Mouse (Mus musculus): ENCODE data around the gene Klf13.

Klf13 gene

DNA sequence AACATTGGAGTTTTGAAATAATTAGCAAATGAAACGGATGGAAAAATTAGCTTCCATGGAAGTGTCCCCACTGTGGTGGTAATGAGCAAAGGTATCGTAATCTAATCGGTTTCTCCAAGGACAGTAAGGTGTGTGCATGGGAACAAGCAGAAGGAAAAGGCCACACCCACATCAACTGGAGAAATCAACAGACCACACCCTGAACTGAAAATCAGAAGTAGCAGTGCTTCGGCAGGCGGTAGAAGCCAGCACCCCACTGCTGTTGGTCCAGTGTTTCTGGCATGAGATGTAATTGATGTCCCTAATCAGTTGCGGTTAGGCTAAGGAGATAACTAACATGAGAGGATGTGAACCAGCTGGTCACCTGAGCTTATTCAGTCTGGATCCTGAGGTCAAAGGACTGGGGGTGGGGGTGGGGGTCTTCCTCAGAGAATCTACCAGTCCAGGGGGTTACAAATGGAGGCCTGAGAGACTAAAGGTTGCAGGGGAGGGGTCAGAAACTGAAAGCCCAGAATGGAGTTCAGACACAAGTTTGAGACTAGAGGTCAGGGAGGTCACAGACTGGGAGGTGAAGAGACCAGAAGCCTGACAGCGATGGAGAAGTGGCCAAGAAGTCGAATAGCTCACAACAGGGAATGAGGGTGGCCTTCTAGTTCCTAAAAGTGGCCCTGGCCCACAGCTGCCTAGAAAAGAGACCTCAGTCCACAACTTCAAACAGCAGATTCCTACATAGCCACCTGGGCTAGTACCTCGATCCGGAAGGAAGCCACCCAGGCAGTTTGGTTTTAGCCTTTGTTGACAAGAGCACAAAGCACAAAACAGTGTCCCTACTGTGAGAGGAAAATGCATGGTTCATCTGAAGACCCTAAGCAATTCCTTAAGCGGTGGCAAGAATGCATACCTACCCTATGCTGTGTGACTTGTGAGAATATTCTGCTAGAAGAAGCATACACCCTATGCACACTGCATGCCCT lies 9.1 kb upstream of the Klf13 start:
- DNase-seq, result no peak

DNA sequence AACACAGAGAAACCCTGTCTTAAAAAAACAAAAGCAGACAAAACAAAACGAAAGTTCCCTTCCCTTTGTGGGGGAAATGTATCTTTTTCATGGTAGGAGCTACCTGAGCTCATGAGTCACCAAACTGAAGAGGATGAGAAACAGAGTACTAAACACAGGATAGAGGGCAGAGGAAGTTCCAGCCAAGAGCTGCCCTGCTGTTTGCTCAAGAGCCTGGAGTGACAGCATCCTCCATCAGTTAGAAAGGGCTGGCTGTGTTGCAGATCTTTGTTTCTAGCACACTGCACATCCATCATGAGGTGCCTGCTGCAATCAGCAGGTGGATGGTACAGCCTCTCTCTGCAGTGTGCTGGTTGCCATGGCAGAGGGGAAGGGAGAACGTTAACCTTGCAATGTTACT lies 5.2 kb upstream of the Klf13 start:
- DNase-seq, result no peak

DNA sequence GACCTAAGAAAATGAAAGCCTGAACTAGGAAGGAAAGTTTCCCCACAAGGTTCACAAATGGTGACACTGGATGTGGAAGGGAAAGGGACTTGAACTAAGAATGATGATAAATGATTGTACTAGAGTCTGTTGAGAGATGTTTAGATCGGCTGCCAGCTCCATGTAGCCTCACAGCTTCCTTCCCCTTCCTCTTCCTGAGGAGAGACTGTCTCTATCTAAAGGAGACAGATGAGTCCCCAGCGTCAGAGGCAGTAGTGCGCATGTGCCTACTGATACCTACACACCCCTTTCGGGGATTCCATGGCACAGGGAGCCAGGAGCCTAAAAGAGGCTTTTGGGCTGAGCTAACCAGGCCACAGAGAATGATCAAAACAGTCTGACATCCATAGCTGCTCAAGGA lies 2.8 kb upstream of the Klf13 start:
- DNase-seq, result no peak

DNA sequence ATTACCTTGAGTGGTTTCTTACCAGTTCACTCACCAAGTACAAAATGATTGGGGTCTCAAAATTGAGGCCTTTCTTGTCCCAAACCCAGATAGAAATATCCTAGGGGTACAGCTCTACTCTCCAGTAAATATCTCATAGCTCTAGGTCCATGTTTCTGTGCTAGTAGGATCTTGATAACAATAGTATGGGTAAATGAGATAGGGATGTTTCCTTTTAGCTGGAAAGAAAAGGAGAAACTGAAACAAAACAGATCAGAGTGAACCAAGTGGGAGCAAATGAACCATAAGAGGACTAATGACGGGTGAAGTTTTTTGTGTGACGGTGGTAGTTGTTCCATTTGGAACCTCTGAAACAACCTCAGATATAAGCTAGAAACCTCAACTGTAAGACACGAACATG lies 2.3 kb upstream of the Klf13 start:
- DNase-seq, result no peak

DNA sequence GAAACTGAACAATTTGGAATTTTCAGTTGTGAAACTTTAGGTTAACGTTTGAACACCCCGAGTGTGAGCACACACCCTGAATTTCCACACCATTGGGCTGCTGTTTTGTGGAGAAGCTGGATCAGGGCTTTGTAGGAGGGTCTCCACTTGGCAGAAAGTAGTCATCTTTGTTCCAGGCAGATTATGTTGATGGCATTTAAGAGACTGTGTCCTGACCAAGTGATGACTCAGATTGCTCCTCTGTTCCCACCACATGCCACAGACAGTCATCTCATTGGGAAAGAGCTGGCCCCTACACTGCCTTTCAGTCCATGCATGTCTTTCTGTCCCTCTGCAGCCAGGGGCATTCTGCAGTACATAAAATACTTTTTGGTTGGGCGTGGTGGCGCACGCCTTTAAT lies 1.6 kb upstream of the Klf13 start:
- DNase-seq, result no peak

DNA sequence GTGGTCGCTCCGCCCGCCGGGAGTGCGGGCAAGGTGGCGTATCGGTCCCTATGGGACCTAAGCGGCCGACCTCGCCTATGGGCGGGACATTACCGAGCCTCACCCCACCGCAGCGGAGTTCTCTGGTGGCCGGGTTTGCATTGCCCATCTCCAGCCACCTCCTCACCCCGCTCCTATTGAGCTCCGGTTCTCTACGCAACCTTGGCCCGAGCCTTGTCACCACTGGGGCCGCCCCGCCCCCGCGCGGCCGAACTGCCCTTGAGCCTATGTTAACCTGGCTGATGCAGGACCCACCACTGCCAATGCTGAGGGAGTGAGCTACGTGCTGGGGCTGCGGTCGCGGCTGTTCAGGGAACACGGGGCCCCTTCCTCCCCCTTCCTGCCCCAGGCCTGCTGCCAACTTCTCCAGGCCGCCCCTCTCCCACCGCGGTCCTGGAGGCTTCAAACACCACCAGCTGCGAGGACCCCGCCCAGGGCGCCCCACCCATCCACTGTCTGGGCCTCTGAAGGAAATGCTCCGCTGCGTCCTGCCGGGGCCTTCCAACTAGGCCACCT lies 759 bp upstream of the Klf13 start:
- DNase-seq, result peak; percentile 79 to 87

DNA sequence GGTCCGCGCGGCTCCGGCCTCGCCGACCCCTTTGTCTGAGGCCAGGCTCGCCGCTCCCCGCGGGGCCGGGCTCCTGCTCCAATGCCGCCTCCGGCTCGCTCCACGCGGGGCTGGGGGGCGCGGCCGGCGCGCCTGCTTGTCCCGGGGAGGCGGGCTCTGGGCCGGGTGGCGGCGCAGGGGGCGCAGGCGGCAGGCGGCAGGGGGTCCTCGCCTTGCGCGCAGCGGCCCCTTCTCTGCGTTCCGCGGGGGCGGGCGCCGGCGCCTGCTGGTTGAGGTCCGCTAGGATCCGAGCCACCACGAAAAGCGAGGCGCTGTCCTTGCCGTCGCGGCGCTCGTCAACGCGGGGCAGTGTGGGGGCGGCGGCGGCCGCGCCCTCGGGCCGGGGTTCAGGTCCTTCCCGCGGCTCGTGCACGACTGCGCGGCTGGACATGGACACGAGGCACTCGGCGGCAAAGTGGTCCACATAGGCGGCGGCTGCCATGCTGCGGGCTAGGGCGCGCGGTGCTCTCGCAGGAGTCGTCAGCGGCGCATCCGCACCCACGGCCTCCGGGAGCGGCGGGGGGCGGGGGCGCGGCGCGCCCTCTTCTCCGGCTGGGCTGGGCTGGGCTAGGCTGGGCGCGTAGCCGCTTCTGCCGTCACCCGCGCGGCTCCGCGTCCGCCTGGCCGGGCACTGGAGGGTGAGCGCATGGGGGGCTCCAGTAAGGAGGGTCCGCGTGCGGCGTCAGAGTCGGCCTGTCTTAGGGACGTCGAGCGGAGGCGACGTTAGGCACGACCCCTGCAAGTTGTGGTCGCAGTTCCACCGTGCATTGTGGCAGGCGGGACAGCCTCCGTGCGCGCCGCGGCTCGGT lies 425 bp downstream of the Klf13 start:
- peak in 1 of 2 experiments; percentile 88 for DNase-seq

DNA sequence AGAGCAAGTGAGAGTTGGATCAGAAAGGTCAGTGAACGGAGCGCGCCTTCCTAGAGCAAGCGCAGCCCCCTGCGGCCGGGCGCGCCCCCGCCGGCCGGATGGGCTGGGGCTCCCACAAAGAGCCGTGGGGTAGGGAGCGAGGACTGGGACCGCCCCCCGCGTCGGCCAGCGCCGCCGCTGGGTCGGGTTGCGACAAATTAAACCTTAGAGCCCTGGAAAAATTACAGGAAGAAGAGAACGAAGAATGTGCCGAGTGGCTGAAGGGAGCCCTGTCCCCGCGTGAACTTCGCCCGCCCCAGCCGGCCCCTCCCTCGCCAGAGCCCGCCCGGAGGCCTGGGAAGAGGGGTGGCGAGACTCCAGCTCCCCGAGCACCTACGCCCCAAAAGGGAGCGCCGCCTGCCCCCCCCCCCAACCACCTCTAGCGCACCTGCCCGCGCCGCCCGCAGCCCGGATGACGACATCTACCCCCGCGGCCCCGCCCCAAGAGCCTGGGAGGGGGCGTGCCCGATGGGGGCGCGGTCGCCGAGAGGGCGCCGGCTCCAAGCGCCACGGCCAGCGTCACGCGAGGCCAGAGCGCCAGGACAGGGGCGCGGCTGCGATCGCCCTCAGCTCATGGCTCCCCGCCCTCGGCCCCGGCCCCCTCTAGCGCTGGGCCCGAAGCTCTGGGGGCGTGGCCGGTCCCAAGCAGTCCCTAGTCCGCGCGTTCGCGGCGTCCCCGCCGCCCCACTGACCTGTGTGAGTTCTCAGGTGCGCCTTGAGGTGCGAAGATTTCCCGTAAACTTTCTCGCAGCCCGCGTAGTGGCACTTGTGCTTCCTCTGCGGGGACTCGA lies 1.3 kb downstream of the Klf13 start:
- peak; percentile 84 to 92 for DNase-seq

DNA sequence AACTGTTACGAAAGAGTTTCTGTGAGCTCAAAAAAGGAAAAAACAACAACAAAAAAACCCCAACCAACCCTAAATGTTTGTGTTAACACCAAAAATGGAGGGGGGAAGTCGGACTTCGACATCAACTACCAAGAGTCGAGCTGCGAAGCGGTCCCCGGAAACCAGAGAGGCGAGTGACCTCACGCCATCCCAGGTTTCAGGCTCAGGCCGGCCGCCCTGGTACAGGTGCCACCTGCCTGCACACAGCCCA lies 1.8 kb downstream of the Klf13 start:
- DNase-seq, result no peak

DNA sequence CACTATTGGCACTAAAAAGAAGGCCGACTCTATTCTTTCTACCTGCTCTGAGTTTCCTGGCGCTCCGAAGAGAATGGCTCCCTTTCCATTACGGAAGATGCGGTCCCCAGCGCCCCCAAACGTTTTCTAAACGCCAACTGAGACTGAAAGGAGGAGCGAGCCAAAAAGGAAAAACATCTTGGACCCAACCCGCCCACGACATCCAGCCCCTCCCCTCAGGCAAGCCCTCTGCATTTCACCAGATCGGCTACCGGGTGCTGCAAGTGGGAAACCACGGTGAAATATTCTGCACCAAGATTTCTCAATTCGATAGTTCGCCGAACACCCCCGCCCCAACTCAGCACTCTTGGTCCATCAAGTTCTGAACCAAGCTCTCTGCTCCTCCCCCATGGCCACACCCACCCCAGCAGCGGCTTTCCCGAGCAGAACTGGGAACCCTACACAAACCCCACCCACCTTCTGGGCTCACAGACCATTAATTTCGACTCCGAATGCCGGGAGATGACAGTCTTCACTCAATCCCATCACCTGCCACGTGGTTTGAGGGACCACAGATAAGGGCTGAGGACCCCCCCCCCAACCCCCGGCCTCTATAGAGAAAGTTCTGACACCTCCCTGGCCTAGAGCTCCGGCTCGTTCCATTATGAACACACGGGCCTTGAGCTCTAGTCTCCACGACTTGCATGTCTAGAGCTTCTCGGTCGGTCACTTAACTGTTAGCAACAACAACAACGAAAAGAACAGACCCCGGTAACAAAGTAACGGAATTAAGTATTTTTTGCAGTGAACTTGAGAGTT lies 2.3 kb downstream of the Klf13 start:
- peak; percentile 80 to 87 for DNase-seq

DNA sequence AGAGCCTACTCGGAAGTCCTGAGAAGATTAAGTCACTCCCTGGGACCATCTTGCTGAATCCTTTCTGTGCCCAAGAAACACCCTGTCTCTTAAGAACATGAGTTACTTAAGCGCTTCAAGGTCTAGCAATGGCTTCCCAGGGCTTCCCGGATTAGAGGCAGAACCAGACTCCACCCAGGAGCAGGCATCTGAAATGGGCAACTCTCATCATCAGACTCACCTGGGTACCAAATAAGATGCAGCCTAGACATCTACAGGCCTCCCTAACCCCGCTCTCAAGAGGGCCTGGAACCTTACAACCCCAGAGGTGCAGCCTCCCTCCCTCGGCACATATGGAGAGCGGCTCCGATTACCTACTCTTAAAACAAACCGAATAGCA lies 2.9 kb downstream of the Klf13 start:
- DNase-seq, result no peak

DNA sequence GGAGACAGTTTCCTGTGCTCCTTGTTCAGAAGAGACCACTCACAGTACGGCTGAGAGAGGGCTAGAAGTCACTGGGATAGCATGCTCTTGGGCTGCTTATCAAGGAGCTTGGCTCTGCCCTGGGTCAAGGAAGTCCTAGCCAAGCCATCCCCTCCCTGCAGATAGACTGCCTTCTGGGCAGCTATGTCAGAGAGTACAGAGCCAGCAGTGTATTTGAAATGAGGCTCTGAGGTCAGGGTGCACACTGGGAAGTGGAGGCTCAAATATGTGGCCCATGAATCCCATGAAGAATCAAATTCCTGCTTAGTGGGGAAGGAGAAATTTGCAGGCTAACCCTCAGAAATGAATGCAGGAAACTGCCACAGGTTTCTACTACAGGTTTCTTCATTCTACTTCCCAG lies 4.2 kb downstream of the Klf13 start:
- no peak for DNase-seq

DNA sequence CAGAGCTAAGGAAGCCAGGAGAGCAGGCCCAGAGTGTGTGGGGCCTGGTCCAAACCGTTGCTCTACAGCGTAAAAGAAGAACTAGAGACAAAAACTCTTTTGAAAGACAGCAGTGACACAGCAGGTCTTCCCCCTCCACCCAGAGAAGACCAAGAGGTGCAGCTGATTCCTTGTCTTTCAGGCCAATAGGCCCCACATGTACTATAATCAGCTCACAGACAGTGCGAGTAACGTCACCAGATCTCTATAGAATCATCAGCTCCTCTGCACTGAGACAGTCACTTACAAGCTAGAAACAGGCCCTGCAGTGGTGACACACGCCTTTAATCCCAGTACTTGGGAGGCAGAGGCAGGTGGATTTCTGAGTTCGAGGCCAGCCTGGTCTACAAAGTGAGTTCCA lies 4.8 kb downstream of the Klf13 start:
- DNase-seq, result no peak

DNA sequence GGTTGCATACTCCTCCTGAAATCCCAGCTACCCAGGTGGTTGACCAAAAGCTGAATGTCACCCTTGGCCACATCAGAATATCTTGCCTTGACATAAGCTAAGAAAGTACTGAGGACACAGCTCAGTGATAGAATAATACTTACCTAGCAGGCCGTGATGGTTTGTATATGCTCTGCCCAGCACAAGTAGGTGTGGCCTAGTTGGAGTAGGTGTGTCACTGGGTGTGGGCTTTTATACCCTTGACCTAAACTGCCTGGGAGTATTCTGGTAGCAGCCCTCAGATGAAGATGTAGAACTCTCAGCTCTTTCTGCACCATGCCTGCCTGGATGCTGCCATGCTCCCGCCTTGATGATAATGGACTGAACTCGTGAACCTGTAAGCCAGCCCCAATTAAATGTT lies 6.3 kb downstream of the Klf13 start:
- DNase-seq, result no peak

DNA sequence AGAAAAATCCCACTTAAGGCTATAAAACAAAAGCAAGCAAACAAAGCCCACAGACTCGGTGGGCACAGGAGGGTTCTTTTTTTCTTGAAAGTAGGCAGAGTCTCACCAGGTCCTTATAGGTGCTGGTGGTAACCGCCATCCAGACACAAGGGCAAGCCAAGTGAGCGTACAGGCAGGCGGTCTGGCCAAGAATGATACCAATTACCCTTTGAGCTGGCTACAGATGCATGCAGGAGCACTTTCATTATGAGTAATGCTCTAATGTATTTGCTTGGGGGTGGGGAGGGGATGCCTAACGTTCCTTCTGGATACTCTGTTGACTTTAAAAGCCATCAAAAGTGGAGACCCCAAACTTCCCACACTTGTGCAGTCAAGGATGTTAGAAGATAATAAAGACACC lies 7.9 kb downstream of the Klf13 start:
- DNase-seq, result no peak

DNA sequence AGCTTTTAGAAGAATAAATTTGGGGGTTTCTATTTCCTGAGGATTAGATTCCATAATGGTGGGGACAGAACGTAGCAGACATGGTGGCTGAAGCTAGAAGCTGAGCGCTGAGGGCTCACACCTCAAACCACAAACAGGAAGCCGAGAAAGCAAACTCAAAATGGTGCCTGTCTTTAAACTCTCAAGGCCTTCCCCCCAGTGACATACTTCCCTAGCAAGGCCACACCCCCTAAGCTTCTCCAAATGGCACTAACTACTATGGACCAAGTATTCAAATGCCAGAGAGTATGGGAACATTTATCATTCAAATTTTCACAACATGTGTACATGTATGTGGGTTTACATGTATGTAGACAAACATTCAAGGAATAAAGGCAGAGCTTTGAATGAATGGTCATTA lies 8.6 kb downstream of the Klf13 start:
- no peak for DNase-seq

DNA sequence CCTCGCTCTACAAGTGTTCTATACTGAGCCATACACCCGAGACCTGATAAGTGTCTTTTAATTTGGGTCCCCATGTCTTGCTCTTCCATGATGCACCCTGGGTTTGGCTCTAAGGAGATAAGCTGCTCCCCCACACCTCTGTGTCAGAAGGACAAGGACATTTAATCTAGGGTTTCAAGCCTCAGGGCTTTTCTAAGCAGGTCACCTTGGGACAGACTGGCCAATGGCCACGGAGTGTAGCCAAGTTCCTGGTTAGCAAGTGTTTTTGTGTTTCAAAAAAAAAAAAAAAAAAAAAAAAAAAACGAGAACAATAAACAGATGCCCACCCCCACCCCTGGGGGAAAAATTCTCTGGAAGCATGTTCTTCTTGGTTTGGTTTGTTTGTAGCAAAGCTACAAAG lies 9.6 kb downstream of the Klf13 start:
- no peak for DNase-seq

DNA sequence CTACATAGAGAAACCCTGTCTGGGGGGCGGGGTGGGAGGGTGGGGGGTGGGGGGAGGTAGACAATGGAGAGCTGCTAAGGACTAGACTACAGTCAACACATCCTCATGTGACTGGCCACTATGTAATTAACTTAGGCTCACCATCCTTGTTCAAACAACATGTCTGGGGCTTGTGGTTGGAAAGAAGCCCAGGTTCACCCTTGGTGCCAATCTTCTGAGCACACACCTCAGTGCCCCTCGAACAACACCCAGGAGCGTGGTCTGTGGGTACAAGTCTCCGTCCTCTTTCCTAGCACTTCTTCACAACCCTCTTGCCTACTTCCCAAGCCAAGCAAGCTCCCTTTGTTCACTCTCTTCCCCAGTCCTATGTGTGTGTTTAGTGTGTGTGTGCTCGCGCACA lies 11.6 kb downstream of the Klf13 start:
- no peak for DNase-seq

DNA sequence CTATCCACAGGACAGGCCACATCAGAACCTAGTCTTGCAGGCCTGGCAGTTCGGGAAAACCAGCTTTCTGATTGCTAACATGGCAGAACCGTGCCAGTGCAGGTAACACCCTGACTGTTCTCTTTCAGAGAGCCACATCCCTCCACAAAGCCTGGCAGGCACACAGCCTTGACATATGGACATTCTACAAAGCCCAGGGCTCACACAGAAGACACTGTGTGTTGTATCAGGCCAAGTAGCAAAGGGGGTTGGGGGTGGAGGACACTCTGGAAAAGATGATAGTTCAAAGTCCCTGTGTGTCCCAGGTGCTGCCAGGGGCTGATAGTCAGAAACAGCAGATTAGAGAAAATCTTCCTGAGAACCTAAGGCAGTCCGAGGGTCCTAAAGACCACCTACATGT lies 12.2 kb downstream of the Klf13 start:
- DNase-seq, result no peak

DNA sequence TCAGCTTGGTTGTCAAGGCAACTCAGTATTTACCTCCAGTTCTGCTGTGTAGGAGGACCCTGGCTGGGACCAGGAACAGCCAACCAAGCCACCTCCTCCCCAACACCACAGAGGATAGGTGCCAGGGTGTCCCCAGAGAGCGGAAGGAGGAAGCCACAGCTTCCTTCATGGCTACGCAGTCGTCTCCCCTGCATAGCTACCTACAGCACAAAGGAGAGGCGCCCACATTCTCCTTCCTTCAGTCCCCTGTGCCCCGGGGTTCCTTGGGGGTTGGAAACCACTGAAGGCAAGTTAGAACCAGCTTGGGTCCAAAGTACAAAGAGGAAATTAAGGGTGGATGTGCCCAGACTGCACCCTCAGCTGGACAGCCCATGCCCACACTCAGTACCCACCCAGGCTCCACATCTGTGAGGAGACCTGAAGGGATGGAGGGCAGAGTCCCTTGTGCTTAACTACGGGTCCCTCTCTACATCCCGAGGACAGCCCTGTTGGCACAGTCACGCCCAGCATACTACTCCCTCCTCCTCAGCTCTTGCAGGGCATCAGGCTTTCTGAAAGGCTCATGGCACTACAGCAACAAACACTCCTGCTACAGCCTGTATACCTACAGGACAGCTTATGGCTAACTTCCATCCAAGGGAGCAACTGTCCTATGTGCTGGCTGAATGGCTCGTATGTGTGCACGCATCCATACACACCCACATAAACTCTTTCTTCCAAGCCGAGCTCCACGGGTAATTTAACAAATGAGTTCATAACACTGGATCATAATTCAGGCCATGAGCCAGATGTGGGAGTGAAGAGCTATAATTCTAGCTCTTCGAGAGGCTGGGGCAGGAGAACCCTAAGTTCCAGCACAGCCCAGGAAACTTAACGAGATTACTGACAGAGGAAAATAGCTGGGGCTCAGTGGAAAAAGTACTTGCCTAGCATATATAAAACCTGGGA lies 13.0 kb downstream of the Klf13 start:
- DNase-seq, result peak; percentile 47 to 64
